Mouse (Mus musculus) splenic B cell, adult 2 months (primary cell): ENCODE measurements around the gene Igfbp7.

ENCODE experiments used
- DNase-seq: peaks from one replicate; pipeline ENCODE4 v3.0.0-alpha.2; 2011; ENCODE audit warnings: low read depth, low spot score
- H3K27me3 ChIP-seq: 2 replicates; pipeline ENCODE4 v1.6.1; 2012; ENCODE audit warnings: mild to moderate bottlenecking, low read length, moderate library complexity, mixed read lengths; ENCODE audit not compliant: control insufficient read depth, poor library complexity, insufficient read depth, severe bottlenecking
- H3K36me3 ChIP-seq: 2 replicates; pipeline ENCODE4 v1.6.1; 2012; ENCODE audit warnings: mild to moderate bottlenecking, low read length, moderate library complexity, mixed read lengths; ENCODE audit not compliant: control insufficient read depth, poor library complexity, insufficient read depth, severe bottlenecking

The Igfbp7 gene

GRCm38 (mm10) chr5:77309051-77309906, 98.6 kb downstream of the Igfbp7 start:
- peaks cover 9% of the 10 kb centered on the region for H3K36me3 ChIP-seq
- H3K27me3 ChIP-seq = no peaks in the 10 kb centered on the region
- DNase-seq = peak; percentile 55

DNA sequence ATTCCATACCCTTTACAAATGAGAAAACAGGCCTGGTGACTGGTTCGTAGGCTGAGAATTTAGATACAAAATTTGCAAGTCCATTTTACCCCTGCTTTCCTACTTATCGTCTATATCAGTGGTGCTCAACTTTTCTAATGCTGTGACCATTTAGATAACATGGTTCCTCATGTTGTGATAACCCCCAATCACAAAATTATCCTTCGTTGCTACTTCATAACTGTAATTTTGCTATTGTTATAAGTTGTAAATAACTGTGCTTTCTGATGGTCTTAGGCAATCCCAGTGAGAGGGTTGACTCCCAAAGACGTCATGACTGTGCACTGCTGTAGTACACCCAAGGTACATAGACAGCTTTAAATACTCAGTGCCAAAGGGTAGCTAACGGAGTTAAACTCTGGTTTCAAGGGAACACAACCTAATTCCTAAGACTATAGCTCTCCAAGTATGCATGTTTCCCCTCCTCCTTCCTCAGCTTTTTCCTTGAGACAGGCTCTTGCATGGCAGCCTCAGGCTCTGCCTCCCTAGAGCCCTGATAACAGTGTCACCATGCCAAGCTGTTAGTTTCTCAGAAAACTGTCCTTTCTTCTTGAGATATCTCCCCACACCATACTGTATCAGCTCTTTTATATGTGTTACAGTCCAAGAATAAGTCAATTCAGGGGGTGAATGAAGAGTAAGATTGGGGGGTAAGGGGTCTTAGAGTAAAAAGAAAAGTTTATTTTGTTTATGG, 99.9 kb downstream of the Igfbp7 start:
- Histone ChIP-seq H3K36me3 (peaks cover 7% of the 10 kb centered on the region), H3K27me3 (no peaks in the 10 kb centered on the region)
- no peak for DNase-seq

- no peaks in the 10 kb centered on the region for H3K27me3 ChIP-seq
- H3K36me3 ChIP-seq = peaks cover 18% of the 10 kb centered on the region
- no peak for DNase-seq
Measured at GRCm38 (mm10) chr5:77301296-77301903, 106.4 kb downstream of the Igfbp7 start.

DNA sequence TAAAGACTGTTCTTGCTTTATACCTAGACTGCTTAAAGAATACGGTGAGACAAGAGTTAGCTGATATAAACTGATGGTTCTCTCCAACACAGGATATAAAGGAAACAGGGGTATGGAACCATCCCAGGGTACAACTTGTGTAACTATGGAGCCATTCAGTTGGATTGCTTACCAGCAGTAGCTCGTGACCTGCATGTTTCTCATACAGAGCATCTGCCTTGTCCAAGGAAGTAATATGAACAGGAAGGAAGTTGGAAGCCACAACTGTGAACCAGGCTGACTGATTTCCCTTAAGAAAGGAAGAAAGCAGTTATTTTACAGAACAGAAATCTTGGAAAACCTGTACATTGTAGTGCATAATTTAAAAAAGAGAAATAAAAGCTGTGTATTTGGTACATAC, 108.4 kb downstream of the Igfbp7 start:
- no peak for DNase-seq
- Histone ChIP-seq H3K36me3 (peaks cover 15% of the 10 kb centered on the region), H3K27me3 (no peaks in the 10 kb centered on the region)
